Comparison of ENCODE assay signal across 20 mouse cellular contexts in genomic region chr1:190163471-190163870, GRCm38 (mm10). TPM values are rescaled to one million over a fixed set of nuclear protein-coding genes. Genes with fewer than 3 reads are reported as not detected.
A peak's percentile ranks its signal among the peaks of the same experiment; 100 is the strongest.
DNase-seq lines count a peak whose midpoint lies in the region; ATAC-seq lines count a peak whose summit lies in the region.
"Had no signal": no experiment of that assay in that cellular context is flagged by ENCODE, and none has a peak within 500 bp of the region (broad histone marks: within the 10 kb centered on the region; RNA-seq: fewer than 3 reads in every experiment).

No protein-coding gene starts in this region.

- no peaks in the 10 kb centered on the region for H3K9me3 ChIP-seq in heart, embryonic 12.5 days (replicated peaks)
- H3K9me3 ChIP-seq: embryonic facial prominence, embryonic 12.5 days; forebrain, embryonic 15.5 days; hindbrain, embryonic 10.5 days; intestine, embryonic 15.5 days had no signal

- no peak for ATAC-seq in heart, embryonic 12.5 days (ENCODE audit: insufficient number of reproducible peaks, low FRiP score)
- ATAC-seq: CD4-positive, CD25-positive, alpha-beta regulatory T cell, adult 4 months; forebrain, embryonic 15.5 days; intestine, embryonic 15.5 days had no signal

- H3K4me2 ChIP-seq in heart, embryonic 12.5 days: no peak overlapping the region
- H3K4me2 ChIP-seq: embryonic facial prominence, embryonic 12.5 days; forebrain, embryonic 15.5 days; heart, embryonic 11.5 days; hindbrain, embryonic 14.5 days; intestine, embryonic 15.5 days had no signal

- H3K4me3 ChIP-seq in heart, embryonic 12.5 days: no peak overlapping the region
- H3K4me3 ChIP-seq: embryonic facial prominence, embryonic 12.5 days; forebrain, embryonic 15.5 days; heart, adult 2 months; hindbrain, embryonic 10.5 days; intestine, embryonic 15.5 days had no signal

- H3K27ac ChIP-seq in heart, embryonic 12.5 days (ENCODE audit: poor library complexity, severe bottlenecking): no peak overlapping the region
- H3K27ac ChIP-seq: embryonic facial prominence, embryonic 12.5 days; forebrain, embryonic 15.5 days; heart, adult 2 months; hindbrain, embryonic 10.5 days; hindbrain, embryonic 14.5 days; intestine, embryonic 15.5 days had no signal

- 82% methylated on average over 6 of the region's 6 CpGs for WGBS in heart, embryonic 12.5 days

- no peaks in the 10 kb centered on the region for H3K27me3 ChIP-seq in heart, embryonic 12.5 days (replicated peaks)

- no peak overlapping the region for H3K9ac ChIP-seq in heart, embryonic 12.5 days
- H3K9ac ChIP-seq: embryonic facial prominence, embryonic 12.5 days; forebrain, embryonic 15.5 days; hindbrain, embryonic 14.5 days; intestine, embryonic 15.5 days had no signal

- DNase-seq in cerebellum, adult 11-12 months: peak; percentile 35
- no peak for DNase-seq in cerebellum, postnatal 4 days (ENCODE audit: low spot score in 2 of 2)
- DNase-seq in heart, adult 11 months: peak; percentile 71
- peak; percentile 64 for DNase-seq in brain, adult 2 months (ENCODE audit: low read depth, low spot score)
- peak; percentile 53 to 62 for DNase-seq in cerebellum, postnatal 25 days
- DNase-seq in right cerebral cortex, postnatal 36 days (ENCODE audit: low spot score in 2 of 2): no peak
- DNase-seq: adrenal gland, postnatal 10 days; B cell, adult 2 months; gastrocnemius, postnatal 10 days; kidney, adult 18-20 months had no signal

- peaks cover 33% of the 10 kb centered on the region for H3K36me3 ChIP-seq in heart, embryonic 12.5 days
- H3K36me3 ChIP-seq: embryonic facial prominence, embryonic 12.5 days; forebrain, embryonic 15.5 days; G1E; intestine, embryonic 15.5 days had no signal

- peaks cover 14% of the 10 kb centered on the region for H3K4me1 ChIP-seq in heart, embryonic 12.5 days (replicated peaks)
- H3K4me1 ChIP-seq: embryonic facial prominence, embryonic 12.5 days; intestine, embryonic 15.5 days had no signal

RNA-seq across cellular contexts. Expression of gene Prox1, which starts 7.0 kb away (rescaled TPM):
- polyA plus RNA-seq in heart, embryonic 12.5 days (2016; fragmentation: Nextera tagmentation; extraction: Ambion mirVana): 26.5 and 29.6 TPM in 2 replicates
- polyA plus RNA-seq: G1E had no signal

Comparison
In these comparisons a context has a peak if more than half of its experiments do, and no peak if none do; other contexts are left out.
1. DNase-seq: peak in cerebellum, adult 11-12 months (single experiment), heart, adult 11 months (single experiment), brain, adult 2 months (single experiment) and cerebellum, postnatal 25 days (2 of 2); none in cerebellum, postnatal 4 days (0 of 2) and right cerebral cortex, postnatal 36 days (0 of 2).